Mouse (Mus musculus) kidney, adult 2 months (tissue): ENCODE data around the gene Clec3b. TPM values are rescaled to one million over a fixed set of nuclear protein-coding genes. Genes with fewer than 3 reads are reported as not detected.

Experiments used
- DNase-seq: peaks from one replicate; pipeline ENCODE4 v3.0.0; 2021
- H3K27ac ChIP-seq: fragments of 200-500 bp; 2 replicates; pipeline ENCODE4 v1.5.1; 2012; ENCODE audit warnings: low read depth, low read length, control low read depth, inconsistent platforms; ENCODE audit not compliant: insufficient read depth
- H3K27me3 ChIP-seq: fragments of 200-500 bp; replicated peaks from 2 replicates; pipeline ENCODE4 v1.6.1; 2012; ENCODE audit warnings: mild to moderate bottlenecking, moderate library complexity, low read length, inconsistent platforms; ENCODE audit not compliant: control insufficient read depth, insufficient read depth
- H3K36me3 ChIP-seq: fragments of 200-500 bp; 2 replicates; pipeline ENCODE4 v1.6.1; 2012; ENCODE audit warnings: mild to moderate bottlenecking, moderate library complexity, low read length, inconsistent platforms; ENCODE audit not compliant: control insufficient read depth, insufficient read depth
- H3K4me1 ChIP-seq: fragments of 200-500 bp; 2 replicates; pipeline ENCODE4 v1.6.1; 2011; ENCODE audit warnings: low read length; ENCODE audit not compliant: control insufficient read depth, insufficient read depth
- H3K4me3 ChIP-seq: fragments of 200-500 bp; 2 replicates; pipeline ENCODE4 v1.5.1; 2011; ENCODE audit warnings: mild to moderate bottlenecking, low read depth, low read length, control low read depth; ENCODE audit not compliant: insufficient read depth
- CTCF ChIP-seq: fragments of 200-500 bp; conservative IDR thresholded peaks from 2 replicates; pipeline ENCODE4 v1.5.1; 2011; ENCODE audit warnings: low read depth, mild to moderate bottlenecking, control low read depth, low read length, moderate library complexity, mixed read lengths; ENCODE audit not compliant: insufficient read depth, insufficient read length
- POLR2A ChIP-seq: fragments of 200-500 bp; IDR thresholded peaks from one replicate; pipeline ENCODE4 v1.6.1; 2011; ENCODE audit warnings: low read depth, low read length, control low read depth
- WGBS: fragments of 180-500 bp; shearing (Covaris S2); methylation state at CpG from one replicate; pipeline ENCODE4 v1.1.7; 2018; 5-methylcytosine and 5-hydroxymethylcytosine counted together
- polyA plus RNA-seq: library from polyadenylated mRNA; depleted of rRNA; stranded (reverse); fragments of >200 nt; gene quantifications from 2 replicates; pipeline ENCODE4 v1.2.3, GENCODE M21; 2012; rRNA removed

Clec3b gene
- polyA plus RNA-seq, 1 experiment, result 16.2 TPM

- TF ChIP-seq CTCF, result no peak
- no peak for TF ChIP-seq POLR2A
- peaks cover 11% of the 10 kb centered on the region; the same call in 1 of the 2 replicates for H3K4me1 ChIP-seq
- H3K27me3 ChIP-seq, result no peaks in the 10 kb centered on the region
- no peak overlapping the region for H3K27ac ChIP-seq
- WGBS, result 76% methylated on average over 5 of the region's 5 CpGs
- H3K36me3 ChIP-seq, result no peaks in the 10 kb centered on the region
- no peak for DNase-seq
- H3K4me3 ChIP-seq, result no peak overlapping the region
Measured at GRCm38 (mm10) chr9:123186151-123186550, 35.4 kb downstream of the Clec3b start.

GRCm38 (mm10) chr9:123187589-123187988 lies 36.8 kb downstream of the Clec3b start:
- TF ChIP-seq POLR2A, result no peak
- TF ChIP-seq CTCF, result no peak
- Histone ChIP-seq H3K4me1 (peaks cover 11% of the 10 kb centered on the region; the same call in 1 of the 2 replicates), H3K27ac (no peak overlapping the region), H3K36me3 (no peaks in the 10 kb centered on the region), H3K4me3 (no peak overlapping the region), H3K27me3 (no peaks in the 10 kb centered on the region)
- DNase-seq, result peak; percentile 25
- 78% methylated on average over 5 of the region's 5 CpGs for WGBS

- no peak for DNase-seq
- no peaks in the 10 kb centered on the region for H3K36me3 ChIP-seq
- no peaks in the 10 kb centered on the region for H3K27me3 ChIP-seq
- peaks cover 9% of the 10 kb centered on the region; the same call in 1 of the 2 replicates for H3K4me1 ChIP-seq
- H3K27ac ChIP-seq, result no peak overlapping the region
- TF ChIP-seq POLR2A (no peak), CTCF (no peak)
- 68% methylated on average over 2 of the region's 2 CpGs for WGBS
- H3K4me3 ChIP-seq, result no peak overlapping the region
Measured at GRCm38 (mm10) chr9:123188271-123188670, 37.5 kb downstream of the Clec3b start.

- no peak for TF ChIP-seq POLR2A
- no peak for TF ChIP-seq CTCF
- no peak overlapping the region for H3K27ac ChIP-seq
Measured at GRCm38 (mm10) chr9:123200116-123200515, 49.4 kb downstream of the Clec3b start.

GRCm38 (mm10) chr9:123206526-123206925 lies 55.8 kb downstream of the Clec3b start:
- peaks cover 20% of the 10 kb centered on the region for H3K4me1 ChIP-seq
- peak overlapping the region; percentile 39; the same call in 1 of the 2 replicates for H3K27ac ChIP-seq
- WGBS, result 22% methylated on average over 2 of the region's 2 CpGs
- peak; percentile 67 for DNase-seq
- TF ChIP-seq POLR2A (no peak), CTCF (no peak)
- H3K4me3 ChIP-seq, result no peak overlapping the region
- H3K27me3 ChIP-seq, result no peaks in the 10 kb centered on the region
- no peaks in the 10 kb centered on the region for H3K36me3 ChIP-seq

More at GRCm38 (mm10) chr9:123200116-123200515, 49.4 kb downstream of the Clec3b start:
- WGBS, result 27% methylated on average over 3 of the region's 3 CpGs
- H3K4me3 ChIP-seq, result no peak overlapping the region
- no peaks in the 10 kb centered on the region for H3K36me3 ChIP-seq
- no peaks in the 10 kb centered on the region; the same call in 1 of the 2 replicates for H3K4me1 ChIP-seq
- DNase-seq, result peak; percentile 77
- no peaks in the 10 kb centered on the region for H3K27me3 ChIP-seq

- Histone ChIP-seq H3K27me3 (no peaks in the 10 kb centered on the region), H3K4me1 (peaks cover 22% of the 10 kb centered on the region), H3K36me3 (no peaks in the 10 kb centered on the region), H3K27ac (peak overlapping the region; percentile 39), H3K4me3 (no peak overlapping the region)
- peak; percentile 87 for DNase-seq
- TF ChIP-seq CTCF, result no peak
- TF ChIP-seq POLR2A, result no peak
- 48% methylated on average over 2 of the region's 2 CpGs for WGBS
Measured at GRCm38 (mm10) chr9:123206948-123207347, 56.2 kb downstream of the Clec3b start.

Other genes with a start within 250 kb of the Clec3b start
- 0.67 and 0.91 TPM in 2 replicates for gene Zfp105, start 227.9 kb upstream of the Clec3b start, polyA plus RNA-seq
- gene 1110059G10Rik, start 199.9 kb upstream of the Clec3b start, polyA plus RNA-seq, result 2.6 and 4.5 TPM in 2 replicates
- gene Kif15, start 199.9 kb upstream of the Clec3b start, polyA plus RNA-seq, result 0.42 and 0.53 TPM in 2 replicates
- 19.8 and 23.1 TPM in 2 replicates for gene Tmem42, start 129.6 kb upstream of the Clec3b start, polyA plus RNA-seq
- 0.04 TPM in 1 of 2 replicates, not detected in the other for gene Tgm4, start 116.2 kb upstream of the Clec3b start, polyA plus RNA-seq
- 97.4 and 141 TPM in 2 replicates for gene Zdhhc3, start 37.7 kb upstream of the Clec3b start, polyA plus RNA-seq
- 34.9 and 44.3 TPM in 2 replicates for gene Exosc7, start 37.7 kb upstream of the Clec3b start, polyA plus RNA-seq
- gene Cdcp1, start 65.1 kb downstream of the Clec3b start, polyA plus RNA-seq, result 17.9 and 22.4 TPM in 2 replicates
- gene Tmem158, start 109.8 kb downstream of the Clec3b start, polyA plus RNA-seq, result 2.8 and 5.4 TPM in 2 replicates
- gene Lars2, start 216.0 kb downstream of the Clec3b start, polyA plus RNA-seq, result 432 and 1,036 TPM in 2 replicates